Mouse (Mus musculus) mouse embryonic stem cell (cell line): ENCODE data around the gene Nectin3.
"Not testable (repeated sequence)": the region's sequence is repeated elsewhere in the genome, so short reads cannot be mapped to it uniquely, and the experiment has no call there.

ENCODE experiments used
- in situ Hi-C, 2 experiments: fragments of 300-500 bp; cut with MboI; formaldehyde crosslinking; loops; 1 replicate in 1 of 2; 3 replicates in 1 of 2; pipeline ENCODE4 v1.14.3; 2019 to 2020; ENCODE audit warnings: low sequenced_read_pairs in 2 of 2, low pct_unique_long_range_greater_than_20kb in 1 of 2, mixed read lengths in 1 of 2; ENCODE audit not compliant: unreplicated experiment in 1 of 2

Gene Nectin3

DNA sequence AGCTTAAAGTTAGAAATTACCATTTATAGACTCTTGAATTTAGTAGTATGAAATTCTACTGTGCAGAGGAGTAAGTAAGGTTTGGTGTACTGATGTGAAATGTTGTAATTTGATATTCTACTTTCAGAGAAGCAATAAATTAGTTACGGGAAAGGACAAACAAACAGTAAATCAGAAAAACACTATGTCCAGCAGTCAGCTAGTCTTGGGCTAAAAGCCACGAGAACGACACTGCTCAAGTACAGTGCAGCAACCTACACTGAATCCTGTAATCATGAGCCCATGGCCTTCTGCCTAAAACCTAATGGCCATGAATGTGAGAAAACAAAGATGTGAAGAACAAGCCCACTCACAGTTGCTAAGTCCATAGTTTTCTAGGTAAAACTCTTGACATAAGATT lies 46.9 kb downstream of the Nectin3 start:
- in situ Hi-C loops: no loop called here

DNA sequence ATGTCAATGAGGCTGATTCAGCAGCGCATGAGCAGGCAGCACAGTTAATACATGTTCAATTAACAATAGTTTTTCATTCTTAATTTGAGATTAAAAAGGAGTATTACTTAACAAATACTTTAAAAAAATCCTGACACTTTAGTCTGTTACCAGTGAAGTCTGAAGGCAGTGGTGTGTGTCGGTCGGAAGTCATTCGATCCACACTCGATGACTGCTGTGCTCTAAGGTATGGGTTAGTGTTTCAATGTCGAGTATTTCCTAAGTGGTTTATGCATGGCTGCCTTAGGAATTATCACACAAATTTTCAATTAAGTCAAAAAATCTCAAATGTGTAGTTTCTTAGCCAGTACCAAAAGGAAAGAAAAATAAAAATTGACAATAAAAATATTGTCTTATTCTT lies 49.3 kb downstream of the Nectin3 start:
- in situ Hi-C loops: no loop called here

DNA sequence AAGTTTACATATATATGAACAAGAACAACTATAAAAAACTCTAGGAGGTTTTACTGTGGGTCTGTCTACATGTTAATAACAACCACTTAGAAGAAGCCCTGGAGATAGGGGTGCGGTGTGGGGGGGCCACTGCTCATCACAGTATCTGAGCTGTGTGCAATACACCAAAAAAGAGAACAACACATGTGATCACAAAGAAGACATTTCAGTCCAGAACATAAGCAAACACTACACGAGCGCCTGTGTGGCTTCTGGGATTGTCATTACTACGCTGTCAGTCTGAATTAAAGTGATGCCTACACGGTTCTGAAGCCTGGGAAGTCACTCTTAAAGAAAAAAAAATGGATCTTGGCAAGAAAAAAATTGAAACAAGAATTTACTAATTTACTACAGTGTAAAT lies 67.0 kb downstream of the Nectin3 start:
- in situ Hi-C loops: no loop called here

DNA sequence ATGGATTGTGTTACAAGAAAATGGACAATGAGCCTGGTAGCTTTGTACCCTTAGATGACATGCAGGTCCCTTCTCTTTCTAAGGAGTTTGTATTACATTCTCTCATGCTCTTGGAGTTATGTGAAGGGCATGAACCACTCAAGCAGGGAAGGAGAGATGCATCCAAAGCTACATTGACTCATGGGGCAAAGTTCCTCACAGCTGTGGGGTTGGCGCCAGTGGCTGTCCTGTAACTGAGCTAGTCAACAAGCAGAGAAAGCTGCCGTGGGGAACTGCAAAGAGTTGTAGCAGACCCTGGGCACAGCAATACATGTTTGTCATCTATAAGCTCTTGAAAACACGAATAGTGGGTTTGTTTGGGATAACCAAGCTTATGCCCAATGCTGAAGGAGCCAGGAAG lies 82.1 kb downstream of the Nectin3 start:
- in situ Hi-C loops: no loop called here

DNA sequence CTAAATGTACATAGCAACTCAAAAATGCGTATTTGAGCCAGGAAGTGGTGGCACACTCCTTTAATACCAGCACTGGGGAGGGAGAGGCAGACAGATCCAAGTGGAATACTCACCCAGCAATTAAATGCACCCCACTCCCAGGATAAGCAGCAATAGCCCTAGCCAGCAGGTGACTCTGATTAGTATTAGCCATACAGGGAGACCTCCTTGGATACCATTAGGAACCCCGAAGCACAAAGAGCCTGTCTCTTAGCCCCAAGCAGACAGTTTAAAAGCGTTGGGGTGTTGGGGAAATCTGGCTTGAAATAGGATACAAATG lies 87.6 kb downstream of the Nectin3 start:
- in situ Hi-C loops: no loop called here

DNA sequence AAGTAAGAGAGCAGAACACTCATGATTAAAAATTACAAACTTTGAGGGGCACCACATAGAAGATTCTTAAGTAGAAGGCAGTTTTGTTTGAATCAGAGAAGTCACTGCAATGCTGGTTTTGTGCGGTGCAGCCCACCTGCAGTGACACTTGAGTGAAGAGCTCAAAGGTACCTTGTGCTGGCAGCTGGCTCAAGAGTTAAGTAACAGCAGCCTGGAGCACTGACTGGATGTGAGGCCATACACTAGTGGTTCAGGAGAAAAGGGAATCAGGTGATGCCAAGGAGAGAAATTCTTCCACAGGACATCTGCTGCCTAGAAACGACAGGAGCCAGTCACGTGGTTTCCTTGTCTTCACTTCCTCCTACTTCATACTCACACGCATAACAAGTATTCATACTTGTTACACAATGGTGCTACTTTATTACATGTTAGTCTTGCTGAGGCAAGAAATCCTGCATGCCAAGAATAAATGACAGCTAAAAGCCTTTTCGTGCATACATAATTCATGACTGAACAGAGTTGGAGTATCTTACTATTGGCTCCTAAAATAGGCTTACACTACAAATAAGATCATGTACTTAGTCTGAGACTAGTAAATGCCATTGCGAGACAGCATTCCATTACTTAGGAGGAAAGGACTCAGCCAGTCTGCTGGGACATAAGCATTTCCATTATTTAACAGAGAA lies 88.1 kb downstream of the Nectin3 start:
- in situ Hi-C loops: no loop called here

DNA sequence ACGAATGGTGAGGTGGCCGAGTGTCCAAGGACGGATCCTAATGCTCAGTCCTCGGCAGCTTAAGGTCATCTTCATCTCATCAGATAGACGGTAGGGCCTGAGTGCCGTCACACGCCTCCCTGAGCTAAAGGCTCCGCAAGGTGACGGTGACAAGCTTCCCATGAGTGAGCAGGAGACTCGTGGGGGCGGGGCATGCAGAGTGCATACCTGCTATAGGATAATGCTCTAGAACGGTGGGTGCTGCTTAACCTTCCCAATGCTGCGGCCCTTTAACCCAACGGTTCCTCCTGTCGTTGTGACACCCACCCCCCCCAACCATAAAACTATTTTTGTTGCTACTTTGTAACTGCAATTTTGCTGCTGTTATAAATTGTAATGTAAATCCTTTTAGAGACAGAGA lies 90.3 kb downstream of the Nectin3 start:
- in situ Hi-C loops: no loop called here

DNA sequence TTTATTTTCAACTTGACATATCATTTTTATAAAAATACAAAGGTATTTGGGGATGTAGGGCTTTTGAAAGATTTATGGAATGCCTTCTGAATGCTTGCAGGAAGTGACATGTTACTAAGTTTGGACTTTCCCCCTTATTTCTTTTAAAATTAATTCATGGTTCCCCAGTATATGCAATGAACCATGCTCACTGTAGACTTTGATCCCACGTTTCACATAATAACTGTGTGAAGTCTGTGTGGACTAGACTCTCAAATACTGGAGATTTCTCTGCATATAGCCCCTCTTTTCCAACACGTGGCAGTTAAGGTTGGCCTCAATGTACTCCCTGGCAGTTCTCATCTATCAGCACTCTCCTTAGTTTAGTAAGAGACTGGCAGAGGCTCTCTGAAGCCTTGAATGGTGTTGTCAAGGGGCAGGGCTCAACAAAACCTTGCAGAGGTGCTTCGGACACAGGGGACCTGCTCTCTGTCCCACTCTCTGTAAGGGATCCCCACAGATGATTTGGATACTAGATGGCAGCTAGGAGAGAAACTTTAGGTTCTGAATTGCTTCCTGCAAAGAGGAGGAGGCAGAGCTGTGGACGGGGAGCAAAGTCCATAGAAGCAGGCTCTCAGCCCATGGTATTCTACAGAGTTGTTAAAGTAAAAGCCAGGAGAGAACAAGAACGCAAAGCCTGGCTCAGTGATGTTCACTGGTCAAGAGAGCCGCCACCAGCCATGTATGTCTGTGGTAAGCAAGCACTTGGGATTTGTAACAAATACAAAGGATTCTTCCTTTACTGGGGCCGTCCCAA lies 91.3 kb downstream of the Nectin3 start:
- in situ Hi-C loops: no loop called here

DNA sequence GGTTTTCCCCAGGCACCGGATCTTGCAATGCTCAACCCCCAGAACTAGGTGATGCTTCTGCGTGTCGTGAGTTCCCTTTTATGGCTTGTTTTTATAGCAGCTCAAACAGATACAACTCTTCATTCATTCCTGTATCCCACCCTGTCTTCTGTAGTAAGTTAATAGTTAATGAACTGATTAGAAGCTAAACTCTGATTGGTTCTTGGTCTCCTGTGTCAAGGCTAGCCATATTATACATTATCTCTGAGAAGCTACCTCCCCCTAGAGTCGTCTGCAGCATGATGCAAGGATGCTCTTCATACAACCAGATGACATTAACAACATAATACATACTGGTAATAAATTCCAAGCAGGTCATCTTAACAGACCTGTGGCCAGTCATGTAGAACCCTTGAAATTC lies 100.4 kb downstream of the Nectin3 start:
- in situ Hi-C loops: no loop called here

DNA sequence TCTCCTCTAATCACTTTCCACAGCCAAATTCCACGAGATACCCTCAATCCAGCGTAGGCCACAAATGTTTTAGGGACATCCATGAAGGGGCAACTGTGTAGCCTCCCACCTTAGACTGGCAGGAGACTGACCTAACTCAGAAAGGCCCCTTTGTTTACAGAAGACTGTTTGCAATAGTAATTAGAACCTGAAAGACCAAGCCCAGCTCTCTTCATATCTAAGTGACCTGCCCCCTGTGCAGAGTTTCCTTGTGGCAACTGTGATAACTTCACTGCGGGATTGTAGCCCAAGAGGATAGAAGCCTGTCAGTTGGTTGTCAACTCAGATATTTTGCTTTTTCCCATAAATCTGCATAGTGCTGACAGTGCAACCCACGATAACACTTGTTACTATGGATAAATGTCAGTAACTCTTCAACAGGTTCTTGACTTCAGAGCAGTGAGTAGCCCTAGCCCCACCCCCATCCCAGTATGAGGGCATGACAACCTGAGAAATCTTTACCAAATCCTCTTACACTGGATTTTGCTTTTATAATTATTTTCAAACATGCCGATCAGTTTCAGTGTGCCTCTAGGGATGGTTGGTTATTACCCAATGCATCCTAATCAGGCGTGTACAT lies 108.8 kb downstream of the Nectin3 start:
- in situ Hi-C loops: no loop called here

DNA sequence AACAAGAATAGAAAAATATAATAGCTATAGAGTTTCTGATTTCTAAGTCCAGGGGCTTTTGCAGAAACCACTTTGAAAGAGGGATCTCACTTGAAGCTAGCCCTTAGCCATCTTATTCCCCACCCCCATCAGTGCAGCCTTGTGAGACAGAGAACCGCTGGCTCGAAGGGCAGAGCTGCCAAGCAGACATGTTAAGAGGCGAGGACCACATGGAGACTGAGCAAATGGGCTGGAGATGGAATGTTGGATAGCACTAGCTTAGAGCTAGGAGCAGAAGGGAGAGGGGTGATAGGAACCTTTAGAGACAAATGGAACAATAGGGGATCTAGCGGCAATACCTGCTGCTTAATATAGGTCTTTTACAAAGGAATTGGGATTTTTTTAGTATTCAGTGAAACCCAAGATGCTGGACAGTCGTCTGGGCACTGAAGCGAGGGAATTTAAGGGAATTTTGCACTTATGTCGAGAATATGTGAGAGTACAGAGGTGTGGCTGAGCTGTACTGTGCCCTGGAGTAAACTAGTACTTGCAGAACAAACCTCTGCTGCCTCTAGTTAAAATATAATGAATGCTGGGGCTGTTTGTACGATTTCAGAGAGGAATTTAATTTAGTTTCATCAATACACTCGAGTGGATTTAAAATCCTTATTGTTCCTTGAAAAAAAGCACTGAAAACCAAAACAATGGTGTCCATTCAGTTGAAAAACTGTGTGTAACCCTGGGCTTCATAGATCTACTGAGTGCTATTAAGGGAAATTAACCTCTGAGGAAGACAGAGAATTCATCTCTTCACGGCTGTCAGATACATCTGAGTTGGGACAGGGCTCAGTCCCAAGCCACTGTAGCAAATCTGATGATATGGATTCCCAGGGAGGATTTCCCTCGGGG lies 109.6 kb downstream of the Nectin3 start:
- in situ Hi-C loops: no loop called here

DNA sequence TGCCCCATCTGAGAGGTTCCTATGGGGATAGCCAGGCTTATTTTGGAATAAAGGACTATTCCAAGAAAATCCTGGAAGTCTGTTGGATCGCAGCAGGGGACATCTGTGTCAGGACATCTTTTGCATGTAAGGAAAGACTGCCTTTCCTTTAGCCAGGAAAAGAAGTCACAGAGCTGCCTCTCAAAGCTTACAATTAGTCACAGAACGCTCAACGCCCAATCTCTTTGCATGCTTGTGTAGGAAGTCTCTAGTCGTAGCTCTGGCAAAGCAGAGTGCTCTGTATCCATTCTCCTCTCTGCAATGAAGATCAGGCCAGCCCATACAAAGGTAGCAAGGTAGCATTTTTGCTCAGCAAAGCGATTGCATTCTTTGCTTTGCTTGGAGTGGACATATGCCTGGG lies 114.0 kb downstream of the Nectin3 start:
- in situ Hi-C loops: no loop called here

DNA sequence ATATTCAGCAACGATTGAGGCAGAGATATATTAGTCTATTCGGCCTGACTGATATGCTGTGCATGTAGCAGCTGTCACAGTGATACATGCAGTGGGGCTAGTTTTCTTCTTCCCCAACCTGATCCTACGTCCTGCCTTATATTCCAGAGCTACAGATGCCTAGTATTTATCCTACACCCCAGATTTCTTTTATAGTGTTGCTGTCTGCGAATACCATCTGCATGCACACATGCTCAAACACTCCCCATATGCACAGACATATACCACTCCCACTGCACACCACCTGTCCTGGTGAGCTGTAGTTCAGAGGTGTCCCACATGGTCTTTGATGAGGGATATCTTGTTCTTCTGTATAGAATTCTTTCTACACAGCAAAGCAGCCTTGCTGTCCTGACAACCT lies 115.0 kb downstream of the Nectin3 start:
- in situ Hi-C loops: no loop called here

DNA sequence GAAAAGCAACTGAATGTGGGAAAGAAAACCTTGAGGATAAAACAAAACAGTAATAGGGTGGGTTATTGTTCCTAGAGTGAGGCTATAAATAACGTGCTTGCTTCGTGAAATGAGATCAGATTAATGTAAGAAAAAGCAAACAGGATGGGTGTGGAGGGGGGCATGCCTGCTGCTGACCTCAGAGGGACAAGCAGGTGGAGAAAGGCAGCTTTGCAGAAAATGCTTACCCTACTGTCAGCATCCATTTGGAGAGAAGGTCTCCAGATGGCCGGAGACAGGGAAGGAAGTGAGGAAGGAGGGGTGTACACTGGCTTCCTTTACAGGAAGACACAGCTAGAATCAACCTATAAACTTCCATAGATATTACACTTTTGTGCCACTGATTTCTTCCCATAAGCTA lies 121.8 kb downstream of the Nectin3 start:
- in situ Hi-C loops: no loop called here

DNA sequence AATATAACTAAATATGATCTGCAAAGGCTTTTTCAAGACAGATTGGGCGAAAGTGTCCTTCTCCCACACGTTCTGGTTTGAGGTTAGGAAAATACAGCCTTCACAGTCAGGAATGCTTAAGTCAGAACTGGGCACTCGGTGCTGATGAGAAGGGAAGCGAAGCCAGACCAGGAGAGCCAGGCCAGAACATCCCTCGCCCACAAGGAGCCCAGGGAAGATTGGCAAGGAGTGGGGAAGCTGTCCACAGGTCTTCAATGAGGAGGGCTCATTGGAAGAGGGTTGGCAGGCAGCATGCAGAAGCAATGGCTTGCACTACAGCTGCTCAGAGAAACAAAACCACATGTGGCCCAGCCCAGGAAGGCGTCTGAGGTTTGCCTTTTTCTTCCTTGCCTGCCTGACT lies 136.3 kb downstream of the Nectin3 start:
- in situ Hi-C loops: no loop called here

DNA sequence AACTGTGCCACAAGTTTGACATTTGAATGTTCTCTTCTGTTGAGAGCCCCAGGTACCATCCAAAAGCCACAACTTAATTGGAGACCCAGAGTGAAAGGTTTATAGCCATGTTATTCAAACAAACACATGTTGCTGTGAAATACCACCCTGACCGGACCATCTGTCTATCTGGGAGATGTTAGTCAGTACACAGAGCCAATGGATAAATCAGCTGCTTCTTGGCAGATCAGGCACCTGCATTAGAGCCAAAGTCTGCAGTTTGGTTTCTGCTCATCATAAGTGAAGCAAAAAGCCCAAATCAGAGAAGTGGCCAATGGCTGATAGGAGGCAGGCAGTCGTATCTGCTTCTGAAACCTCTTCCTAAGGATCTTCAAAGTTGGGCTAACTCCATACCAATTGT lies 140.7 kb downstream of the Nectin3 start:
- in situ Hi-C loops: not testable (repeated sequence)

DNA sequence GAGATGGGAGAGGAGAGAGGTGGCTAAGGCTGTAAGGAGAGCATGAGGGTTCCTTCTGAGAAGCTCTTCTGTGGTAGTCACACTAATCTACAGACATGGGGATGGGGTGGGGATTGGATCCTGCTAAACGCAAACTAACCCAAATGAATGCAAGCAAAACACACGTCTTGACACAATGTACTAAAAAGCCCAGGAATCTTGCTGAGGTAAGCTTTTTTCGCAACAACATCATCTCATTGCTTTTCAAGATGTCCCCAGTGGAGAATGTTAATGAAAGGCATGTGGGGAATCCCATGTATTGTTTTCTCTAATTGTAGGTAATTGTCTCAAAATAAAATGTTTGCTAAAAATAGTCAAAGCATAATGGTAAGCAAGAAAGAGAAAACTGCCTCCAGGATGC lies 141.7 kb downstream of the Nectin3 start:
- in situ Hi-C loops: no loop called here
